Mouse (Mus musculus) liver, embryonic 16.5 days (tissue): ENCODE data around the gene Gm13696. TPM values are rescaled to one million over a fixed set of nuclear protein-coding genes. Genes with fewer than 3 reads are reported as not detected.
A peak's percentile ranks its signal among the peaks of the same experiment; 100 is the strongest.
"Not testable (repeated sequence)": the region's sequence is repeated elsewhere in the genome, so short reads cannot be mapped to it uniquely, and the experiment has no call there.

Source experiments
- ATAC-seq: fragments of 200-750 bp; cut with Nextera tagmentation; 2 replicates; pipeline ENCODE4 v1.8.0; 2017; ENCODE audit warnings: low read depth, mild to moderate bottlenecking, moderate number of reproducible peaks, moderate library complexity
- H3K27ac ChIP-seq: fragments of 300-500 bp; sonication (generic); 2 replicates; pipeline ENCODE4 v1.5.1; 2014; ENCODE audit warnings: mild to moderate bottlenecking, low read length
- H3K27me3 ChIP-seq: fragments of 300-500 bp; sonication (generic); 2 replicates; pipeline ENCODE4 v1.6.1; 2014; ENCODE audit warnings: low read depth, low read length, mixed read lengths; ENCODE audit not compliant: control insufficient read depth, insufficient read depth
- H3K36me3 ChIP-seq: fragments of 300-500 bp; sonication (generic); 2 replicates; pipeline ENCODE4 v1.6.1; 2014; ENCODE audit warnings: mild to moderate bottlenecking; ENCODE audit not compliant: control insufficient read depth, insufficient read depth
- H3K4me1 ChIP-seq: fragments of 300-500 bp; sonication (generic); 2 replicates; pipeline ENCODE4 v1.6.1; 2014; ENCODE audit warnings: low read depth, low read length, mixed read lengths; ENCODE audit not compliant: control insufficient read depth
- H3K4me2 ChIP-seq: fragments of 300-500 bp; sonication (generic); 2 replicates; pipeline ENCODE4 v1.6.1; 2014; ENCODE audit warnings: low read depth, low read length, mixed read lengths
- H3K4me3 ChIP-seq: fragments of 300-500 bp; sonication (generic); 2 replicates; pipeline ENCODE4 v1.5.1; 2014; ENCODE audit warnings: low read depth, mild to moderate bottlenecking, low read length
- H3K9ac ChIP-seq: fragments of 300-500 bp; sonication (generic); 2 replicates; pipeline ENCODE4 v1.6.1; 2014; ENCODE audit warnings: low read depth, low read length
- H3K9me3 ChIP-seq: fragments of 300-500 bp; sonication (generic); replicated peaks from 2 replicates; pipeline ENCODE4 v1.6.1; 2016; ENCODE audit warnings: low read length; ENCODE audit not compliant: control insufficient read depth
- WGBS: fragments of 180-500 bp; shearing (Covaris S2); extraction: QIAGEN DNeasy Blood & Tissue Kit; methylation state at CpG from one replicate; pipeline ENCODE4 v1.1.7; 2014; ENCODE audit not compliant: insufficient replicate concordance; 5-methylcytosine and 5-hydroxymethylcytosine counted together
- polyA plus RNA-seq: library from polyadenylated mRNA; unstranded; fragments of >200 nt; fragmentation: Nextera tagmentation; extraction: Ambion mirVana; gene quantifications from 2 replicates; pipeline ENCODE4 v1.2.1, GENCODE M21; 2015

Gm13696 gene
- polyA plus RNA-seq, 1 experiment from 2014 or later = not detected

DNA sequence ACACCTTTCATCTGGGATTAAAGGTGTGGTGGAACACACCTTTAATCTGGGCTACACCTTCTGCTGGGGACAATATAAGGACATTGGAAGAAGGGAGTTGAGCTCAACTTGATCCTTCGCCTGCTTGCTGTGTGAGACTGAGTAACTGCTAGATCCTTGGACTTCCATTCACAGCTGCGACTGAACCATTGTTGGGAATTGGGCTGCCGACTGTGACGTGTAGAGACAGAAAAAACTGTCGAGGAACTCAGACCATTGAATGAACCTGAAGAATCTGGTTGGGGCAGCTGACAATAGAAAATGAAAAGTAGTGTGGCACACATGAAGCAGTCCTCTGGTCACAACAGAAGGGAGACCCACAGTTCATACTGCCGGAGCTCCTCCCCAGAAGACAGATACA lies 11.5 kb downstream of the Gm13696 start, which contains the start of gene Gm13697:
Gene Gm13697, plus strand, starts transcription at position 301 of the 400 bp plus-strand sequence.
- not testable (repeated sequence) for H3K4me1 ChIP-seq, H3K4me2 ChIP-seq, ATAC-seq, H3K27ac ChIP-seq, H3K4me3 ChIP-seq, H3K9me3 ChIP-seq, H3K9ac ChIP-seq, H3K27me3 ChIP-seq, H3K36me3 ChIP-seq
- WGBS = no CpG with 5 or more reads among the region's 6 CpGs

DNA sequence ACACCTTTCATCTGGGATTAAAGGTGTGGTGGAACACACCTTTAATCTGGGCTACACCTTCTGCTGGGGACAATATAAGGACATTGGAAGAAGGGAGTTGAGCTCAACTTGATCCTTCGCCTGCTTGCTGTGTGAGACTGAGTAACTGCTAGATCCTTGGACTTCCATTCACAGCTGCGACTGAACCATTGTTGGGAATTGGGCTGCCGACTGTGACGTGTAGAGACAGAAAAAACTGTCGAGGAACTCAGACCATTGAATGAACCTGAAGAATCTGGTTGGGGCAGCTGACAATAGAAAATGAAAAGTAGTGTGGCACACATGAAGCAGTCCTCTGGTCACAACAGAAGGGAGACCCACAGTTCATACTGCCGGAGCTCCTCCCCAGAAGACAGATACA lies 17.3 kb downstream of the Gm13696 start, which contains the start of gene Gm13691:
Gene Gm13691, plus strand, starts transcription at position 301 of the 400 bp plus-strand sequence.
- not testable (repeated sequence) for H3K27me3 ChIP-seq, H3K27ac ChIP-seq, ATAC-seq, H3K4me3 ChIP-seq, H3K4me1 ChIP-seq, H3K9ac ChIP-seq, H3K4me2 ChIP-seq, H3K9me3 ChIP-seq, H3K36me3 ChIP-seq
- WGBS = no CpG with 5 or more reads among the region's 6 CpGs

DNA sequence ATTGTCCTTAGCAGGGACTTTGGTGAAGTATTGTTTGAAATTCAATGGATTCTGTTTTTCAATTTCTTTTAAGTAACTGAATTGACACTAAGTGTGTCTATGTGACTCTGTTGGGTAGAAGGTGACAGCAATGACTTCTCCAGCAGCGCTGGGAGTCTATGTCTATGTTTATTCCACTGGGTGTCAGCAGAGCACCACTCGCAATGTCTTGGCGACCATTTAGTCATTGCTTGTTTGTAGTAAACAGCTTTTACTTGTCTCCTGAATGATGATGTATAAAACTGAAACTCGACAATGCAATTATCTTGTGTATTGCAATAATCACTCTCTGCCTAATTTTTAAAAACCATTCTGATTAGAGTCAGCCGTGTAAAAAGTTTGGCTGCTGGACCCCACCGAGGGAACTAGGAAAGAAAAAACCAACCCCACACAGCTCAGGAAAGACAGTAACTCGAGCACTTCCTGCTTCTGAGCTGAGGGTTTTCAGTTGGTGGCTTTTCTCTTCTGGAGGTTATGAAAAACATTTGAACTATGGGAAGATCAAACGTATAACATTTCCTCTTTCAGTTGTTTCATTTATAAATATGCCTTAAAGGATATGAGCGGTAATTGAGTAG lies 20.8 kb downstream of the Gm13696 start:
- ATAC-seq = peak; percentile 51; the same call in 1 of the 2 replicates
- not testable (repeated sequence) for H3K27me3 ChIP-seq, H3K4me1 ChIP-seq, H3K9me3 ChIP-seq, H3K9ac ChIP-seq, H3K36me3 ChIP-seq, H3K27ac ChIP-seq
- peak overlapping the region; percentile 20; the same call in 1 of the 2 replicates for H3K4me2 ChIP-seq
- H3K4me3 ChIP-seq = 0 out of 2 replicates have a peak overlapping the region, but pooled peaks have one; percentile 6
- 9% methylated on average over 7 of the region's 9 CpGs for WGBS

DNA sequence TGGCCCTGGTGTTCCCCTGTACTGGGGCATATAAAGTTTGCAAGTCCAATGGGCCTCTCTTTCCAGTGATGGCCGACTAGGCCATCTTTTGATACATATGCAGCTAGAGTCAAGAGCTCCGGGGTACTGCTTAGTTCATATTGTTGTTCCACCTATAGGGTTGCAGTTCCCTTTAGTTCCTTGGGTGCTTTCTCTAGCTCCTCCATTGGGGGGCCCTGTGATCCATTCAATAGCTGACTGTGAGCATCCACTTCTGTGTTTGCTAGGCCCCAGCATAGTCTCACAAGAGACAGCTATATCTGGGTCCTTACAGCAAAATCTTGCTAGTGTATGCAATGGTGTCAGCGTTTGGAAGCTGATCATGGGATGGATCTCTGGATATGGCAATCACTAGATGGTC lies 21.6 kb downstream of the Gm13696 start:
- H3K27ac ChIP-seq, H3K4me2 ChIP-seq, H3K4me3 ChIP-seq, H3K9me3 ChIP-seq, H3K36me3 ChIP-seq, H3K4me1 ChIP-seq, H3K9ac ChIP-seq, ATAC-seq, H3K27me3 ChIP-seq: not testable (repeated sequence)
- WGBS = no CpG with 5 or more reads among the region's 3 CpGs

DNA sequence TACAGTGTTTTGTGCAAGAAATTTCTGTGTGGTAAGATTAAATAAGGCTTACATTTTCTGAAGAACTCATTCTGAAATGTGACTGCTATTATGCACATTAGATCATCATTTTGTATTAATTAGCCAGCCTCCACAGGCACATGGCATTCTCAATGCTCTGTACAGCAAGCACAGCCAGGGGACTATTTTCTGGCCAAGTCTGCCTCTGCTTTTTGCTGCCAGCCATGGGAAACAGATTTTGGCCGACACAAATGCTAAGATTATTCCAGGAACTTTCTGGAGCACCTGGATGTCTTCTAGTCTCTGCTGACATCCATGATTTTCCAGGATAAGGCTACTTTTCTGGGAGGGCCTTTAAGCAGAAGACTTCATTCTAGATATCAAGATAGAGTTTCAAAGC lies 36.0 kb downstream of the Gm13696 start:
- Histone ChIP-seq H3K27ac (no peak overlapping the region), H3K4me2 (no peak overlapping the region), H3K9me3 (no peaks in the 10 kb centered on the region), H3K9ac (no peak overlapping the region), H3K4me1 (no peaks in the 10 kb centered on the region; the same call in 1 of the 2 replicates), H3K27me3 (no peaks in the 10 kb centered on the region), H3K36me3 (no peaks in the 10 kb centered on the region), H3K4me3 (no peak overlapping the region)
- ATAC-seq = no peak
- 49% methylated on average over 1 of the region's 1 CpGs for WGBS

DNA sequence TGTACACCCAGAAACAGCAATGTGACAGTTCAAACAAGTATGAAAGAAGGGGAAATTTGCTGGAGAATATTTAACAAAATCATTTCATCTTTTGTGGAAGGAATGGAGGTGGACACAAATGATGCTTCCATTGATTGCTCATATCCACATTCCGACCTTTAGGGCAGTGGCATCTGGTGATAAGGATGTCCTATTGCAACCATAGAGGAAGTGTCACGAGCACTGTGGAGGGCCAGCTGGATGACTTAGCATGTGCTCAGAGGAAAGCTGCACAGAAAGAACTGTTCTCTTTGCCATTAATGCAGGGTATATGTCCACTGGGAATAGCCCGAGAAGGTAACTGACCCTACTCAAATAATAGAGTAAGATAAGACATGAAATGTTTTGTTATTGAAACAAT lies 36.9 kb downstream of the Gm13696 start:
- Histone ChIP-seq H3K36me3 (no peaks in the 10 kb centered on the region), H3K4me1 (no peaks in the 10 kb centered on the region; the same call in 1 of the 2 replicates), H3K4me3 (no peak overlapping the region), H3K27ac (no peak overlapping the region), H3K9me3 (no peaks in the 10 kb centered on the region), H3K4me2 (no peak overlapping the region), H3K27me3 (no peaks in the 10 kb centered on the region), H3K9ac (no peak overlapping the region)
- WGBS = 13% methylated on average over 3 of the region's 3 CpGs
- ATAC-seq = no peak

DNA sequence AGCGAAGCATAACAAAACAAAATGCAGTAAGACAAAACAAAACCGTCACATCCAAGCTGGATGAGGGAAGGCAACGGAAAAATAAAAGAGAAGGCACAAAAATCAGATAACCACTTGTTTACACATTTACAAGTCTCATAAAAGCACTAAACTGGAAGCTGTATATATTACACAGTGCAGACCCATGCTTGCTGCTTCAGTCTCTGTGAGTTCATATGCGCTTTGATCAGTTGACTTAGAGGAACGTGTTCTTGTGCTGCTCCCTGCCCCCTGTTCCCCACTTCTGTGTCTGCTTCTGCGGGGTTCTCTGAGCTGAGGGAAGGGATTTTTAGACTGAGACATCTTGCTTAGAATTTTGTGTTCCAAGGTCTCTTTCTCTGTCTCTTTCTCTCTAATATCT lies 41.6 kb downstream of the Gm13696 start:
- Histone ChIP-seq H3K27me3 (no peaks in the 10 kb centered on the region), H3K9me3 (no peaks in the 10 kb centered on the region), H3K4me1 (peaks cover 5% of the 10 kb centered on the region; the same call in 1 of the 2 replicates), H3K4me2 (no peak overlapping the region), H3K4me3 (no peak overlapping the region), H3K9ac (no peak overlapping the region), H3K27ac (no peak overlapping the region), H3K36me3 (no peaks in the 10 kb centered on the region)
- no peak for ATAC-seq
- WGBS = 55% methylated on average over 6 of the region's 6 CpGs

DNA sequence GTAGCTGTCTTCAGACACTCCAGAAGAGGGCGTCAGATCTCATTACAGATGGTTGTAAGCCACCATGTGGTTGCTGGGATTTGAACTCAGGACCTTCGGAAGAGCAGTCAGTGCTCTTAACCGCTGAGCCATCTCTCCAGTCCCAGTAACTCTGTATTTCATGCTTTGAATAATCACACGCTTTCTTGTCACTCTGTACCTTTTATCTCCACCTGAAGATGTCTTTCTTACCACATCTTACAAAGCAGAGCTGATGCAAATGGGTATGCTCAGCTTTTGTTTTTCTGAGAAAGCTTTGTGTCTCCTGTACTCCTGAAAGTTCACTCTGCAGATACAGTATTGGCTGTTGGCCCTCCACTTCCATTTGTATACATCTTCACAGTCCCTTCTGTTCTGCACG lies 43.4 kb downstream of the Gm13696 start:
- not testable (repeated sequence) for H3K9me3 ChIP-seq, H3K4me2 ChIP-seq, H3K27me3 ChIP-seq, H3K4me3 ChIP-seq, ATAC-seq, H3K9ac ChIP-seq, H3K36me3 ChIP-seq, H3K4me1 ChIP-seq, H3K27ac ChIP-seq
- WGBS = 63% methylated on average over 5 of the region's 5 CpGs

DNA sequence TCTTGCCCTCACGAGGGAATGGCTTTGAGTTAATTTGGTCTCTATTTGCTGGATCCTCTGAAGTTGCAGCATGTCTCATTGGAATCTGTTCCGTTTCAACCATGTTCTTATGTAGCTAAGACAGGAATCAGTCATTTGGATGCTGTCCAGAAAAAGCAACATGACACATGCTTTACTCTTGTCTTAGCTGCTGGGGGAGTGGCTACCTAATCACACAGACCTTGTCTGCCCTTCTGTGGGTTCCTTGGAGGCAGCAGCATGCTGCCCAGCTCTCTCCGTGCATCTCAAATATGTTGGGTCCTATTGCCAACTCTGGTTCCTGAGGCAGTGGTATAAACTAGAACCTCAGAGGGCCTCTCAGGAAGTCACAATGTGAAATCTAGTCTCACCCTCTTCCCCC lies 45.4 kb downstream of the Gm13696 start:
- Histone ChIP-seq H3K4me3 (no peak overlapping the region), H3K9me3 (no peaks in the 10 kb centered on the region), H3K36me3 (no peaks in the 10 kb centered on the region), H3K27ac (no peak overlapping the region), H3K27me3 (no peaks in the 10 kb centered on the region), H3K9ac (no peak overlapping the region), H3K4me1 (peaks cover 8% of the 10 kb centered on the region), H3K4me2 (no peak overlapping the region)
- peak; percentile 35; the same call in 1 of the 2 replicates for ATAC-seq
- WGBS = 37% methylated on average over 3 of the region's 3 CpGs
